Mouse (Mus musculus) kidney, postnatal 0 days (tissue): Measurements from ENCODE around the gene Pcsk5. TPM values are rescaled to one million over a fixed set of nuclear protein-coding genes. Genes with fewer than 3 reads are reported as not detected.

Source experiments
- ATAC-seq: fragments of 200-750 bp; cut with Nextera tagmentation; replicated peaks from 2 replicates; pipeline ENCODE4 v1.8.0; 2017; ENCODE audit warnings: low read depth, moderate number of reproducible peaks, moderate TSS enrichment, moderate library complexity; ENCODE audit not compliant: low FRiP score
- DNase-seq: peaks from one replicate; pipeline ENCODE4 v3.0.0-alpha.2; 2016; ENCODE audit warnings: low spot score
- H3K27ac ChIP-seq: fragments of 300-500 bp; sonication (generic); 2 replicates; pipeline ENCODE4 v1.5.1; 2014; ENCODE audit warnings: mild to moderate bottlenecking
- H3K27me3 ChIP-seq: fragments of 300-500 bp; sonication (generic); 2 replicates; pipeline ENCODE4 v1.6.1; 2014; ENCODE audit warnings: low read length, mixed read lengths; ENCODE audit not compliant: insufficient read depth
- H3K36me3 ChIP-seq: fragments of 300-500 bp; sonication (generic); 2 replicates; pipeline ENCODE4 v1.6.1; 2014; ENCODE audit warnings: low read length, mixed read lengths; ENCODE audit not compliant: insufficient read depth
- H3K4me1 ChIP-seq: fragments of 300-500 bp; sonication (generic); replicated peaks from 2 replicates; pipeline ENCODE4 v1.6.1; 2014; ENCODE audit warnings: antibody characterized with exemption, low read length, mixed read lengths; ENCODE audit not compliant: insufficient read depth
- H3K4me2 ChIP-seq: fragments of 300-500 bp; sonication (generic); 2 replicates; pipeline ENCODE4 v1.6.1; 2014; ENCODE audit warnings: mild to moderate bottlenecking, low read length, moderate library complexity, mixed read lengths
- H3K4me3 ChIP-seq: fragments of 300-500 bp; sonication (generic); replicated peaks from 2 replicates; pipeline ENCODE4 v1.5.1; 2014; ENCODE audit warnings: low read depth, low read length
- H3K9ac ChIP-seq: fragments of 300-500 bp; sonication (generic); 2 replicates; pipeline ENCODE4 v1.6.1; 2014; ENCODE audit warnings: low read depth, low read length
- H3K9me3 ChIP-seq: fragments of 300-500 bp; sonication (generic); replicated peaks from 2 replicates; pipeline ENCODE4 v1.6.1; 2016; ENCODE audit warnings: low read length, inconsistent platforms, mixed read lengths
- CTCF ChIP-seq: IDR thresholded peaks from 2 replicates; pipeline ENCODE4 v1.5.1; 2016; ENCODE audit warnings: antibody characterized with exemption, low read depth, mild to moderate bottlenecking, moderate library complexity
- WGBS: fragments of 180-500 bp; shearing (Covaris S2); extraction: QIAGEN DNeasy Blood & Tissue Kit; methylation state at CpG from one replicate; pipeline ENCODE4 v1.1.7; 2014; 5-methylcytosine and 5-hydroxymethylcytosine counted together
- polyA plus RNA-seq: library from polyadenylated mRNA; unstranded; fragments of >200 nt; fragmentation: Nextera tagmentation; extraction: Ambion mirVana; gene quantifications from 2 replicates; pipeline ENCODE4 v1.2.1, GENCODE M21; 2015

Pcsk5 gene
- polyA plus RNA-seq, 1 experiment from 2014 or later, result 17.4 TPM

GRCm38 (mm10) chr19:17819081-17819480, 18.4 kb downstream of the Pcsk5 start:
- WGBS, result 63% methylated on average over 5 of the region's 5 CpGs
- no peaks in the 10 kb centered on the region for H3K27me3 ChIP-seq
- DNase-seq, result no peak

DNA sequence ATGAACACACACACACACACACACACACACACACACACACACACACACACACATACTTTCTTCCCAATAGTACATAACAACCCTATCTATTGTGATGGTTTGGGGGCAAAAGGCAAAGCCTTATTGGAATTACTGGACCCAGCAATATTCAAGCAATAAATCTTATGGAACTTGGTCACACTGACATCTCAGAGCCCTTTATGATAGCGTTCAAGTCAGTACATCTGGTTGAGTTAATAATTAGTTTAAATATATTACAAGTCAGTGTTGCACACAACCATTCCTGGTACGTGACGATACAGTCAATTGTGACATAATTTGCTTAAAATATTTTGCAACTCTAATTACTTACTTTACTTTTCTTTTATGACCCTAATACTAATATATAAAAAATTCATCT, 22.4 kb downstream of the Pcsk5 start:
- no peak for TF ChIP-seq CTCF
- Histone ChIP-seq H3K36me3 (no peaks in the 10 kb centered on the region), H3K4me2 (no peak overlapping the region), H3K4me1 (no peaks in the 10 kb centered on the region), H3K9me3 (no peaks in the 10 kb centered on the region), H3K9ac (no peak overlapping the region), H3K27ac (no peak overlapping the region), H3K27me3 (no peaks in the 10 kb centered on the region), H3K4me3 (no peak overlapping the region)
- no peak for ATAC-seq
- 52% methylated on average over 3 of the region's 3 CpGs for WGBS
- no peak for DNase-seq

More at GRCm38 (mm10) chr19:17819081-17819480, 18.4 kb downstream of the Pcsk5 start:
- no peak overlapping the region for H3K4me2 ChIP-seq
- H3K9ac ChIP-seq, result no peak overlapping the region
- no peak overlapping the region for H3K4me3 ChIP-seq
- ATAC-seq, result no peak
- no peaks in the 10 kb centered on the region for H3K9me3 ChIP-seq
- H3K27ac ChIP-seq, result no peak overlapping the region
- no peak for TF ChIP-seq CTCF
- no peaks in the 10 kb centered on the region for H3K36me3 ChIP-seq
- H3K4me1 ChIP-seq, result peaks cover 4% of the 10 kb centered on the region; the same call in 1 of the 2 replicates

- H3K27ac ChIP-seq, result no peak overlapping the region
- H3K4me3 ChIP-seq, result no peak overlapping the region
- 60% methylated on average over 5 of the region's 5 CpGs for WGBS
- no peaks in the 10 kb centered on the region for H3K36me3 ChIP-seq
- no peak for ATAC-seq
- no peaks in the 10 kb centered on the region for H3K4me1 ChIP-seq
- H3K27me3 ChIP-seq, result no peaks in the 10 kb centered on the region
- H3K9ac ChIP-seq, result no peak overlapping the region
- H3K9me3 ChIP-seq, result no peaks in the 10 kb centered on the region
- no peak for TF ChIP-seq CTCF
- no peak overlapping the region for H3K4me2 ChIP-seq
- DNase-seq, result peak; percentile 40
These were observed 23.9 kb downstream of the Pcsk5 start for GRCm38 (mm10) chr19:17813449-17813990.

GRCm38 (mm10) chr19:17812661-17813060, 24.8 kb downstream of the Pcsk5 start:
- WGBS, result 52% methylated on average over 7 of the region's 7 CpGs
- Histone ChIP-seq H3K4me2 (no peak overlapping the region), H3K4me3 (no peak overlapping the region), H3K9me3 (no peaks in the 10 kb centered on the region), H3K4me1 (no peaks in the 10 kb centered on the region), H3K36me3 (no peaks in the 10 kb centered on the region), H3K9ac (no peak overlapping the region), H3K27me3 (no peaks in the 10 kb centered on the region), H3K27ac (no peak overlapping the region)
- TF ChIP-seq CTCF, result no peak
- ATAC-seq, result no peak
- DNase-seq, result no peak

GRCm38 (mm10) chr19:17806626-17807025, 30.8 kb downstream of the Pcsk5 start:
- H3K4me3 ChIP-seq, result no peak overlapping the region
- H3K9me3 ChIP-seq, result no peaks in the 10 kb centered on the region
- ATAC-seq, result no peak
- H3K27me3 ChIP-seq, result no peaks in the 10 kb centered on the region
- no peaks in the 10 kb centered on the region for H3K36me3 ChIP-seq
- H3K4me1 ChIP-seq, result no peaks in the 10 kb centered on the region
- DNase-seq, result no peak
- no peak overlapping the region for H3K4me2 ChIP-seq
- TF ChIP-seq CTCF, result no peak
- no peak overlapping the region for H3K9ac ChIP-seq
- H3K27ac ChIP-seq, result no peak overlapping the region
- WGBS, result 62% methylated on average over 5 of the region's 5 CpGs

DNA sequence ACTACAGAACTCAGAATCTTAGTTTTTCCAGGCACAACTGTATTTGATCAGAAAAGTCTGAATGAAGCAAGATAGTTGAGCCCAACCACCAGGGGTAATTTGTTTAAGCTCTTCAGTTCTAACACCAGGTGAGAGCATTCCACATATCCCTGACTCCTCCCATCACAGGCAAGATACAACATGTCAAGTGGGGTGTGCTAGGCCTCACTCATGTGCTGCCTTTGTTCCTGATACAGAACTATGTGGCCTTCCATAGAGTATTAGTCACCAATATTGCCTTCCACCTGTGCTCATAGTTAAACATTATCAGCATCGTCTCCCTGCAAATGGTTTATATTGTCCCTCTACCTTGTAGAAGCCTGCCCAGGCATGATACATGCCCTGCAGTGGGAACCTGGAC, 36.6 kb downstream of the Pcsk5 start:
- no peak overlapping the region for H3K4me3 ChIP-seq
- no peaks in the 10 kb centered on the region for H3K36me3 ChIP-seq
- H3K9ac ChIP-seq, result no peak overlapping the region
- 66% methylated on average over 1 of the region's 1 CpGs for WGBS
- no peaks in the 10 kb centered on the region for H3K27me3 ChIP-seq
- no peaks in the 10 kb centered on the region for H3K4me1 ChIP-seq
- ATAC-seq, result no peak
- no peak for DNase-seq
- no peak for TF ChIP-seq CTCF
- H3K4me2 ChIP-seq, result no peak overlapping the region
- H3K9me3 ChIP-seq, result no peaks in the 10 kb centered on the region
- H3K27ac ChIP-seq, result no peak overlapping the region
